Comparison of ENCODE assay signal across 15 mouse cellular contexts in the genomic region with DNA sequence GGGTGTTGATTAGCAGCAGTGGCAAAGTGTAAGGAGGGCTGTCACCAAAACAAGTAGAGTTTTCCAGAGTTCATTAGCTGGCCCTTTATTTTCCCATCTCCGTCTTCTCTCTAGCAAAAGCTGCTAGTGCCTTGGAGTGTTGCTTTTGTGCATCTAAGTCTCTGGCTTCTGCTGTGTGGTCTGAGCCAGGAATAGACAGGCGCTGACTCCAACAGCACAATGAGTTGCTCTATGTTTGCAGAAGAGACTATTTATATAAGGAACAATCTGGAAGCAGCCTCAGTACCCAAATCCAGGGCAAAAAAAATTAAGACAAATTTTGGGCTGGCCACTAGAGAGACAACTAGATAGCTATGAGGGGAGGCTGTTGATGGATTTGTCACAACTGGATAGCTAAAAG. TPM values are rescaled to one million over a fixed set of nuclear protein-coding genes. Genes with fewer than 3 reads are reported as not detected.
DNase-seq lines count a peak whose midpoint lies in the region; ATAC-seq lines count a peak whose summit lies in the region.
"Had no signal": no experiment of that assay in that cellular context is flagged by ENCODE, and none has a peak within 500 bp of the region (broad histone marks: within the 10 kb centered on the region; RNA-seq: fewer than 3 reads in every experiment).

No protein-coding gene starts in this region.

- intact Hi-C loops in left cerebral cortex, postnatal 14 days (cut with DNase I): no loop called here

- ATAC-seq in frontal cortex, adult (ENCODE audit: low TSS enrichment): peak; percentile 97
- no peak for ATAC-seq in activated CD4-positive, CD25-positive, alpha-beta regulatory T cell, adult 4 months
- ATAC-seq: intestine, embryonic 15.5 days; midbrain, embryonic 16.5 days; Patski had no signal

- no peak for DNase-seq in frontal cortex, postnatal 25 days (ENCODE audit: low spot score in 2 of 2)
- peak; percentile 67 for DNase-seq in right cerebral cortex, adult 18-20 months
- no peak for DNase-seq in right cerebral cortex, postnatal 14 days
- DNase-seq in left cerebral cortex, postnatal 14 days (ENCODE audit: low spot score in 2 of 2): peak; percentile 48 to 73
- DNase-seq in natural killer cell, adult 2 months (ENCODE audit: low spot score in 2 of 2): no peak
- no peak for DNase-seq in thymus, postnatal 0 days (ENCODE audit: low spot score)
- DNase-seq: B cell, adult 2 months; cerebellum, adult 9-11 months; heart, adult 18-20 months; lung, embryonic 14.5 days had no signal

RNA-seq across cellular contexts. Expression of gene Phf20, which starts 45.4 kb away (rescaled TPM):
- total RNA-seq in left cerebral cortex, postnatal 14 days (2021): 10 to 100 TPM; 50.7 to 65.0 TPM
- polyA plus RNA-seq in thymus, postnatal 0 days (2015; fragmentation: Nextera tagmentation; extraction: Ambion mirVana): 56.7 and 62.7 TPM in 2 replicates
- polyA plus RNA-seq in activated CD4-positive, CD25-positive, alpha-beta regulatory T cell, adult 4 months (2017; shearing (Covaris generic)): 10 to 100 TPM; 56.4 to 77.6 TPM

Comparison
In these comparisons a context has a peak if more than half of its experiments do, and no peak if none do; other contexts are left out.
1. DNase-seq: peak in right cerebral cortex, adult 18-20 months (single experiment) and left cerebral cortex, postnatal 14 days (2 of 2); none in frontal cortex, postnatal 25 days (0 of 2), right cerebral cortex, postnatal 14 days (single experiment), natural killer cell, adult 2 months (0 of 2) and thymus, postnatal 0 days (single experiment).